Mouse (Mus musculus) embryonic facial prominence, embryonic 10.5 days (tissue): Measurements from ENCODE around the gene Ddx59. TPM values are rescaled to one million over a fixed set of nuclear protein-coding genes. Genes with fewer than 3 reads are reported as not detected.

ENCODE experiments used
- DNase-seq: peaks from one replicate; pipeline ENCODE4 v3.0.0-alpha.2; 2017; ENCODE audit warnings: low spot score
- H3K27ac ChIP-seq: fragments of 300-500 bp; sonication (generic); replicated peaks from 2 replicates; pipeline ENCODE4 v1.5.1; 2016; ENCODE audit warnings: mild to moderate bottlenecking
- H3K27me3 ChIP-seq: fragments of 300-500 bp; sonication (generic); replicated peaks from 2 replicates; pipeline ENCODE4 v1.6.1; 2016; ENCODE audit warnings: low read depth, mild to moderate bottlenecking; ENCODE audit not compliant: poor library complexity, severe bottlenecking
- H3K36me3 ChIP-seq: fragments of 300-500 bp; sonication (generic); replicated peaks from 2 replicates; pipeline ENCODE4 v1.6.1; 2016; ENCODE audit warnings: mild to moderate bottlenecking, moderate library complexity
- H3K4me1 ChIP-seq: fragments of 300-500 bp; sonication (generic); 2 replicates; pipeline ENCODE4 v1.6.1; 2016
- H3K4me3 ChIP-seq: fragments of 300-500 bp; sonication (generic); 2 replicates; pipeline ENCODE4 v1.5.1; 2016; ENCODE audit warnings: mild to moderate bottlenecking, moderate library complexity
- H3K9me3 ChIP-seq: fragments of 300-500 bp; sonication (generic); 2 replicates; pipeline ENCODE4 v1.6.1; 2016; ENCODE audit warnings: mild to moderate bottlenecking
- WGBS: fragments of 180-500 bp; shearing (Covaris S2); methylation state at CpG from one replicate; pipeline ENCODE4 v1.1.7; 2016; 5-methylcytosine and 5-hydroxymethylcytosine counted together
- polyA plus RNA-seq: library from polyadenylated mRNA; unstranded; fragments of >200 nt; fragmentation: Nextera tagmentation; extraction: Ambion mirVana; gene quantifications from 2 replicates; pipeline ENCODE4 v1.2.1, GENCODE M21; 2016

The Ddx59 gene
- polyA plus RNA-seq, 1 experiment from 2014 or later: 17.8 TPM

GRCm38 (mm10) chr1:136418393-136418792 is 3.3 kb downstream of the Ddx59 start:
- H3K27ac ChIP-seq: no peak overlapping the region
- H3K36me3 ChIP-seq: peaks cover 44% of the 10 kb centered on the region
- H3K4me3 ChIP-seq: no peak overlapping the region
- peaks cover 17% of the 10 kb centered on the region for H3K4me1 ChIP-seq
- 94% methylated on average over 6 of the region's 6 CpGs for WGBS
- no peaks in the 10 kb centered on the region for H3K9me3 ChIP-seq
- H3K27me3 ChIP-seq: no peaks in the 10 kb centered on the region
- no peak for DNase-seq

- H3K4me1 ChIP-seq: peaks cover 8% of the 10 kb centered on the region
- no peaks in the 10 kb centered on the region for H3K9me3 ChIP-seq
- H3K27ac ChIP-seq: no peak overlapping the region
- H3K36me3 ChIP-seq: peaks cover 20% of the 10 kb centered on the region
- WGBS: 80% methylated on average over 11 of the region's 11 CpGs
- no peak overlapping the region for H3K4me3 ChIP-seq
- no peaks in the 10 kb centered on the region for H3K27me3 ChIP-seq
- no peak for DNase-seq
Observed at GRCm38 (mm10) chr1:136427166-136427969, 12.3 kb downstream of the Ddx59 start.

DNA sequence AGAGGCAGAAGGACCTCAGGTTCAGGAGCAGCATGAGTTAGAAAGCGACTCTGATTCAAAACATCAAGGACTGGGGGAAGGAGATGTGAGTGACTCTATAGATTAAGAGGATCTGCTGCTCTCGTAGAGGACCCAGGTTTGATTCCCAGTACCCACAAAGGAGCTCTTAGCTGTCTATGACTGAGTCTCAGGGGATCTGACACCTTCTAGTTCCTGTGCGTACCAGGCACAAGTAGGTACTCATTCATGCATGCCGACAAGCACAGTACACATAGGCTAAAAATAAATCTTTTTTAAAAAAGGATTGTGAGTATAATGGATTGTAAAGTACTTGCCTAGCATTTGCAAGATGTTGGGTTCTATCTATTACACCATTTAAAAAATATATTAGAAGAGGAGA is 13.9 kb downstream of the Ddx59 start:
- no peaks in the 10 kb centered on the region for H3K9me3 ChIP-seq
- 88% methylated on average over 4 of the region's 4 CpGs for WGBS

GRCm38 (mm10) chr1:136430126-136430818 is 15.2 kb downstream of the Ddx59 start:
- Histone ChIP-seq H3K27ac (no peak overlapping the region), H3K4me3 (no peak overlapping the region), H3K9me3 (no peaks in the 10 kb centered on the region), H3K36me3 (peaks cover 40% of the 10 kb centered on the region), H3K4me1 (peaks cover 8% of the 10 kb centered on the region), H3K27me3 (no peaks in the 10 kb centered on the region)
- DNase-seq: no peak
- WGBS: 75% methylated on average over 7 of the region's 7 CpGs

More for the DNA sequence above, 13.9 kb downstream of the Ddx59 start:
- Histone ChIP-seq H3K4me1 (peaks cover 8% of the 10 kb centered on the region), H3K4me3 (no peak overlapping the region), H3K27ac (no peak overlapping the region), H3K36me3 (peaks cover 34% of the 10 kb centered on the region), H3K27me3 (no peaks in the 10 kb centered on the region)
- DNase-seq: no peak

DNA sequence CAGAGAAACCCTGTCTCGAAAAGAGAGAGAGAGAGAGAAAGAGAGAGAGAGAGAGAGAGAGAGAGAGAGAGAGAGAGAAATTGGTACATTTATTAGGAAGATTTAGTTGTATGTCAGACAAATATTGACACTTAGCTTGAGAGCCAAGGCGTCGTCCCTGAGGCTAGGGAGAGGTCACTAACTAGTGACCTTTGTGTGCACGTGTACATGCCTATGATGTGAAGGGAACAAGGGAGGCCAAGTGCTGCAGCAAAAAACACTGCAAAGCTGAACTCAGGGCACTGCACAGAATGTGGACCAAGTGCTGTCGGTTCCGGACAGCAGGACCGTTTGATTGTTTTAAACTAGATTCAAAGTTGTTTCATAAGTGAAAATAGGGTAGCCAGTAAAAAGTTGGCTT is 25.7 kb downstream of the Ddx59 start:
- no peak overlapping the region for H3K4me3 ChIP-seq
- 66% methylated on average over 7 of the region's 7 CpGs for WGBS
- no peak overlapping the region for H3K27ac ChIP-seq
- peaks cover 22% of the 10 kb centered on the region for H3K36me3 ChIP-seq
- H3K9me3 ChIP-seq: no peaks in the 10 kb centered on the region
- no peaks in the 10 kb centered on the region for H3K27me3 ChIP-seq
- H3K4me1 ChIP-seq: peaks cover 12% of the 10 kb centered on the region
- DNase-seq: no peak

DNA sequence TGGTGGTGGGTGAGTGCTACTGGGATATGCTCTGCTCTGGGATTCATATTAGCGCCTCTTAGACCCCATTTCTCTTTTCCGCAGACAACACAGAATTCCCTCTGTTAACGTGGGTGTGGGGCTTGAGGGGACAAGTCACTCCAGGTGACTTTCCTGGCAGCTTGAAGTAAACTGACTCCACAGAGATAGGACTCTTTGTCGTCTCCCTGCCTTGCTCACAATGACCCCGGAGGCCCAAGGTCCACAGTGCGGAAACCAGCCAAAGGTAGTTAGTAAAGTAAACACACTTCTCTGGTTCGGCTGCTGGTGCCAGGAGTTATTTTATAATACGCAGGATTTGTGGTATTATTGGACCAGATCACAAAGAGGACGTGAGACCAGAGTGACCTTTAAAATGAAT is 27.7 kb downstream of the Ddx59 start:
- H3K9me3 ChIP-seq: no peaks in the 10 kb centered on the region
- peaks cover 12% of the 10 kb centered on the region for H3K4me1 ChIP-seq
- no peak overlapping the region for H3K4me3 ChIP-seq
- H3K36me3 ChIP-seq: peaks cover 10% of the 10 kb centered on the region
- no peak overlapping the region; the same call in 1 of the 2 replicates for H3K27ac ChIP-seq
- H3K27me3 ChIP-seq: no peaks in the 10 kb centered on the region
- 51% methylated on average over 9 of the region's 9 CpGs for WGBS
- no peak for DNase-seq

DNA sequence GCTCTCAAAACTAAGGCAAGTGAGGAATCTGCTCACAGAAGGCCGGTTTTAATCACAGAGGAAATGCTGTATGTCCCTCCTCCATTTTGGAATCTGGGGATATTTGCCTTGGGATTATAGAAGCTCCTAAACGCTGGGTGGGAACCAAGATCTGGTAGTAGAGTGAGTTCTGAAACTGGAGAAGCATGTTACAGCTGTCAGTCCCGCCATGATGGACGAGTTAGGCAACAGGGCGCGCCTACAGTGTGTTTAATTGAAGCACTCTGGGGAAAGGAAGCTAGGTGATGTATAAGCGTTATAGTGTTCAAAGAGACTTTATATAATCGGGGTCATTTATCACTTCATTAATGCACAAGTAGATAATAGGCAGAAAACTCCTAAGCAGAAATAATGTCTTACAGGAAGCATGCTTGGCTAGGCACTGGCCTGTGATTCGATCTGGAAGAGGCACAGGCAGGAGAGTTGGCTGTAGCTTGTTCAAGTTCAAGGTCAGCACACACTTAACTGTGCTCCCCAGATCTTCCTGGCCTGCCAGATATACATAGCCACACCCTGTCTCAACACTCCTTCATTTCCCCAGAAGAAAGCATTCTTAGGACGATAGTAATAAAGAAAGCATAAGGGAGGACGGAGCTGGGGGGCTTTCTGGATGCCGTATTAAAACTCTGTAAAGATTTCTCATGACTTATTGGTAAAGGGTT is 29.6 kb downstream of the Ddx59 start:
- Histone ChIP-seq H3K4me1 (peaks cover 12% of the 10 kb centered on the region), H3K4me3 (no peak overlapping the region), H3K9me3 (no peaks in the 10 kb centered on the region), H3K27me3 (no peaks in the 10 kb centered on the region), H3K36me3 (peaks cover 8% of the 10 kb centered on the region), H3K27ac (no peak overlapping the region)
- 87% methylated on average over 12 of the region's 12 CpGs for WGBS
- DNase-seq: no peak

GRCm38 (mm10) chr1:136446933-136447332 is 31.9 kb downstream of the Ddx59 start:
- no peak for DNase-seq
- Histone ChIP-seq H3K9me3 (no peaks in the 10 kb centered on the region), H3K36me3 (no peaks in the 10 kb centered on the region), H3K4me3 (no peak overlapping the region), H3K4me1 (peaks cover 12% of the 10 kb centered on the region), H3K27me3 (no peaks in the 10 kb centered on the region), H3K27ac (no peak overlapping the region)
- 74% methylated on average over 10 of the region's 10 CpGs for WGBS

GRCm38 (mm10) chr1:136447338-136447737 is 32.3 kb downstream of the Ddx59 start:
- no peaks in the 10 kb centered on the region for H3K9me3 ChIP-seq
- no peaks in the 10 kb centered on the region for H3K36me3 ChIP-seq
- no peak for DNase-seq
- peaks cover 15% of the 10 kb centered on the region for H3K4me1 ChIP-seq
- no peak overlapping the region for H3K4me3 ChIP-seq
- no peak overlapping the region for H3K27ac ChIP-seq
- WGBS: 81% methylated on average over 4 of the region's 4 CpGs
- H3K27me3 ChIP-seq: no peaks in the 10 kb centered on the region

- no peak for DNase-seq
- Histone ChIP-seq H3K4me3 (no peak overlapping the region), H3K27me3 (0 out of 2 replicates have a peak, but pooled peaks cover under 1% of the 10 kb centered on the region), H3K36me3 (no peaks in the 10 kb centered on the region), H3K27ac (no peak overlapping the region), H3K9me3 (no peaks in the 10 kb centered on the region), H3K4me1 (peaks cover 12% of the 10 kb centered on the region; the same call in 1 of the 2 replicates)
- WGBS: 92% methylated on average over 6 of the region's 6 CpGs
Observed at GRCm38 (mm10) chr1:136449541-136449940, 34.5 kb downstream of the Ddx59 start.

DNA sequence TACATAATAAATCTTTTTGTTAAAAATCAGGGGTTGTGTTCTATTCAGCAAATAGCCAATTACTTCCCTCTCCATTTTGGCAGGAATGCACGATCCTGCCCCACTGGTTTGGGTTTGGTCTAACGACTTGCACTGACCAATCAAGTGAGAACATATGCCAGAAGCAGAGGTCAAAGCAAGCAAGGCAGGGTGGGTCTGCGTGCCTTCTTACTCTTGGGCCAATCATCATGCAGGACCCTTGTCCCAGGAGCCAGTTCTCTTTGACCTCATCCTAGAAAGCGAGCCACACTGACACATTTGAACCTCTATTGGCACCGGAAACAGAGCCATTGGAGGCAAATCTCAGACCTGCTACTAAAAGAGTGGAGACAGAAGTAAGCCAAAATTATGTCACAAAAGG is 35.1 kb downstream of the Ddx59 start:
- 80% methylated on average over 5 of the region's 5 CpGs for WGBS
- Histone ChIP-seq H3K27me3 (0 out of 2 replicates have a peak, but pooled peaks cover 3% of the 10 kb centered on the region), H3K27ac (no peak overlapping the region), H3K36me3 (no peaks in the 10 kb centered on the region), H3K4me1 (peaks cover 8% of the 10 kb centered on the region; the same call in 1 of the 2 replicates), H3K4me3 (no peak overlapping the region), H3K9me3 (no peaks in the 10 kb centered on the region)
- DNase-seq: no peak

- no peak overlapping the region for H3K27ac ChIP-seq
- peaks cover 3% of the 10 kb centered on the region; the same call in 1 of the 2 replicates for H3K27me3 ChIP-seq
- H3K36me3 ChIP-seq: no peaks in the 10 kb centered on the region
- DNase-seq: no peak
- H3K4me1 ChIP-seq: peaks cover 7% of the 10 kb centered on the region
- 69% methylated on average over 5 of the region's 5 CpGs for WGBS
- no peaks in the 10 kb centered on the region for H3K9me3 ChIP-seq
- no peak overlapping the region for H3K4me3 ChIP-seq
Observed at GRCm38 (mm10) chr1:136452421-136452820, 37.4 kb downstream of the Ddx59 start.
